Mouse (Mus musculus) CH12.LX (cell line): ENCODE measurements around the gene Fga. TPM values are rescaled to one million over a fixed set of nuclear protein-coding genes. Genes with fewer than 3 reads are reported as not detected.

ENCODE experiments used
- DNase-seq: peaks from one replicate; pipeline ENCODE4 v3.0.0-alpha.2; 2013; ENCODE audit errors: extremely low read depth
- H3K27ac ChIP-seq: 2 replicates; pipeline ENCODE4 v1.5.1; 2012; ENCODE audit warnings: low read depth, mild to moderate bottlenecking, control low read depth, moderate library complexity; ENCODE audit not compliant: insufficient read depth
- H3K27me3 ChIP-seq: replicated peaks from 2 replicates; pipeline ENCODE3; 2012; ENCODE audit warnings: inconsistent platforms
- H3K36me3 ChIP-seq, 2 experiments: replicated peaks in 1 of 2; 2 replicates each; pipeline versions ENCODE3 to v1.6.1; 2012; ENCODE audit warnings: inconsistent platforms in 1 of 2, low read length in 1 of 2, mild to moderate bottlenecking in 1 of 2, mixed read lengths in 1 of 2, moderate library complexity in 1 of 2; ENCODE audit not compliant: control insufficient read depth in 1 of 2, insufficient read depth in 1 of 2
- H3K4me1 ChIP-seq, 2 experiments: 2 replicates each; pipeline ENCODE4 v1.6.1; 2012; ENCODE audit warnings: inconsistent platforms in 1 of 2, moderate library complexity in 1 of 2; ENCODE audit not compliant: insufficient read depth in 2 of 2, control insufficient read depth in 1 of 2
- H3K4me2 ChIP-seq: 2 replicates; pipeline ENCODE4 v1.6.1; 2012; ENCODE audit warnings: low read depth, mild to moderate bottlenecking, control low read depth; ENCODE audit not compliant: poor library complexity, insufficient read depth, severe bottlenecking
- H3K4me3 ChIP-seq, 3 experiments: fragments of 150-350 bp in 1 of 3; sonication (generic) in 1 of 3; replicated peaks in 1 of 3; 2 replicates each; pipeline versions ENCODE3 to v1.5.1; 2011 to 2012; ENCODE audit warnings: low read depth in 2 of 3, low read length in 2 of 3, mild to moderate bottlenecking in 2 of 3, moderate library complexity in 2 of 3, control low read depth in 1 of 3, improper control_type of control experiment in 1 of 3, inconsistent platforms in 1 of 3, mixed read lengths in 1 of 3; ENCODE audit not compliant: poor library complexity in 1 of 3
- H3K79me2 ChIP-seq: replicated peaks from 2 replicates; pipeline ENCODE4 v1.6.1; 2012; ENCODE audit warnings: mild to moderate bottlenecking, moderate library complexity; ENCODE audit not compliant: control insufficient read depth, poor library complexity, insufficient read depth, severe bottlenecking; ENCODE audit errors: extremely low read depth
- H3K9ac ChIP-seq: 2 replicates; pipeline ENCODE4 v1.6.1; 2012; ENCODE audit warnings: low read depth, mild to moderate bottlenecking, control low read depth, moderate library complexity; ENCODE audit not compliant: insufficient read depth
- H3K9me3 ChIP-seq: replicated peaks from 2 replicates; pipeline ENCODE3; 2012; ENCODE audit warnings: low read length, inconsistent platforms, mixed read lengths
- E2F4 ChIP-seq: IDR thresholded peaks from 2 replicates; pipeline ENCODE4 v1.6.1; 2011; ENCODE audit warnings: low read depth, low read length, improper control_type of control experiment; ENCODE audit not compliant: insufficient replicate concordance
- JUN ChIP-seq: IDR thresholded peaks from 2 replicates; pipeline ENCODE4 v1.6.1; 2011; ENCODE audit warnings: low read depth, mild to moderate bottlenecking, low read length, improper control_type of control experiment, moderate library complexity; ENCODE audit not compliant: insufficient read depth
- JUND ChIP-seq: conservative IDR thresholded peaks from 2 replicates; pipeline ENCODE4 v1.6.1; 2011; ENCODE audit warnings: low read depth, low read length, improper control_type of control experiment
- MAZ ChIP-seq: IDR thresholded peaks from 2 replicates; pipeline ENCODE4 v1.6.1; 2012; ENCODE audit warnings: low read depth, mild to moderate bottlenecking, inconsistent platforms, low read length, improper control_type of control experiment, moderate library complexity
- NELFE ChIP-seq: IDR thresholded peaks from 2 replicates; pipeline ENCODE4 v1.6.1; 2011; ENCODE audit warnings: low read depth, low read length, improper control_type of control experiment
- PAX5 ChIP-seq: IDR thresholded peaks from 2 replicates; pipeline ENCODE4 v1.6.1; 2012; ENCODE audit warnings: low read length, inconsistent platforms, mixed read lengths
- POLR2A ChIP-seq: IDR thresholded peaks from 2 replicates; pipeline ENCODE4 v1.6.1; 2011; ENCODE audit warnings: low read depth, mild to moderate bottlenecking, improper control_type of control experiment, low read length
- POLR2AphosphoS2 ChIP-seq: IDR thresholded peaks from 2 replicates; pipeline ENCODE4 v1.6.1; 2011; ENCODE audit warnings: low read depth, low read length, improper control_type of control experiment
- UBTF ChIP-seq: IDR thresholded peaks from 2 replicates; pipeline ENCODE4 v1.6.1; 2012; ENCODE audit warnings: low read depth, mild to moderate bottlenecking, inconsistent platforms, low read length, improper control_type of control experiment, moderate library complexity
- USF1 ChIP-seq: IDR thresholded peaks from 2 replicates; pipeline ENCODE4 v1.6.1; 2014; ENCODE audit warnings: low read depth, mild to moderate bottlenecking, inconsistent platforms, low read length, improper control_type of control experiment
- ZC3H11A ChIP-seq: IDR thresholded peaks from 2 replicates; pipeline ENCODE4 v1.6.1; 2012; ENCODE audit warnings: low read depth, mild to moderate bottlenecking, inconsistent platforms, low read length, improper control_type of control experiment
- dilution Hi-C: fragments of 300-500 bp; cut with MboI; formaldehyde crosslinking; loops from 2 replicates; pipeline ENCODE4 v1.14.3; 2020; ENCODE audit warnings: low sequenced_read_pairs; ENCODE audit not compliant: extremely low pct_unique_long_range_greater_than_20kb, extremely low pct_ligation_motif_present
- in situ Hi-C: fragments of 300-500 bp; cut with MboI; formaldehyde crosslinking; loops from 3 replicates; pipeline ENCODE4 v1.14.3; 2019; ENCODE audit warnings: low sequenced_read_pairs, low pct_ligation_motif_present, low pct_unique_long_range_greater_than_20kb, mixed read lengths
- polyA plus RNA-seq: library from polyadenylated mRNA; unstranded; fragments of >175 nt; gene quantifications from 2 replicates; pipeline ENCODE4 v1.2.1, GENCODE M21; 2012; ENCODE audit warnings: low read depth; ENCODE audit not compliant: insufficient read length
- total RNA-seq, 2 experiments: library from RNA; depleted of rRNA; stranded (reverse); fragments of 300-350 nt in 1 of 2; fragments of >200 nt in 1 of 2; gene quantifications; 2 replicates each; pipeline ENCODE4 v1.2.3; 2012 to 2014

The Fga gene
- total and polyA plus RNA-seq, 3 experiments: not detected

DNA sequence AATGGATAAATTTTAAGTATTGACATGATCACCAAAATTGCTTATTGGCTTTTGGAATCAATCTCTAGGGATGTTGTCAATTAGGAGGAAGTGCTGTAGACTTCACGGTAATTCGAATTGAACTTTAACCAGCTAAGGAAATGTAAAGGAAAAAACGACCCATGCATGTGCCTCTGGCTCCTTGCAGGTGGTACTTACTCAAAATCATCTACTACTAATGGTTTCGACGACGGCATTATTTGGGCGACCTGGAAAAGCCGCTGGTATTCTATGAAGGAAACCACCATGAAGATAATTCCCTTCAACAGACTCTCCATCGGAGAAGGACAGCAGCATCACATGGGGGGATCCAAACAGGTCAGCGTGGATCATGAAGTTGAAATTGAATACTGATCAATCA is 11.9 kb upstream of the Fga start:
- no peak overlapping the region for H3K27ac ChIP-seq
- TF ChIP-seq PAX5: no peak
- TF ChIP-seq NELFE: no peak
- TF ChIP-seq UBTF: no peak
- no peak for TF ChIP-seq JUND
- TF ChIP-seq POLR2A: no peak
- H3K9me3 ChIP-seq: no peaks in the 10 kb centered on the region
- no peak overlapping the region for H3K9ac ChIP-seq
- H3K4me3 ChIP-seq: no peak overlapping the region
- H3K36me3 ChIP-seq: no peaks in the 10 kb centered on the region
- H3K27me3 ChIP-seq: no peaks in the 10 kb centered on the region
- H3K4me2 ChIP-seq: no peak overlapping the region
- H3K4me1 ChIP-seq: no peaks in the 10 kb centered on the region
- H3K79me2 ChIP-seq: no peaks in the 10 kb centered on the region
- in situ Hi-C loops: no loop called here
- dilution Hi-C loops: no loop called here
- no peak for DNase-seq

DNA sequence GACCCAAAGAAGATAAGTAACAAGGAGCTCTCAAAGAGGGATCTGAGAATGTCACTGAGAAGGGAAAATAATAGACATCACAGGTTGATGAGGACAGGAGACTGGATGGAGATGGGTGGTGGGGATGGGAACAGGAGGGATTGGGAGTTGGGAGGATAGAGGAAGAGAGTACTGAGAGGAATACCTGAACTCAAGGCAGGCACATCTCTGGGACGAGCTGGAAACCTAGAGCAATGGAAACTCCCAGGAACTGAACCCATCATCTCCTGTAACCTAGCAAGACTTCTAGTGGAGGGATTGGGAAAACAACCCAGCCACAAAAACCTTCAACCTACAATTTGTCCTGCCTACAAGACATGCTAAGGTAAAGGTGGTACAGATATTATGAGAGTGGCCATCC is 9.6 kb upstream of the Fga start:
- TF ChIP-seq USF1: no peak
- Histone ChIP-seq H3K9me3 (no peaks in the 10 kb centered on the region), H3K4me3 (no peak overlapping the region), H3K9ac (no peak overlapping the region), H3K36me3 (no peaks in the 10 kb centered on the region), H3K27ac (no peak overlapping the region), H3K4me2 (no peak overlapping the region), H3K27me3 (no peaks in the 10 kb centered on the region), H3K79me2 (no peaks in the 10 kb centered on the region), H3K4me1 (no peaks in the 10 kb centered on the region)
- in situ Hi-C loops: no loop called here
- dilution Hi-C loops: no loop called here
- DNase-seq: no peak

DNA sequence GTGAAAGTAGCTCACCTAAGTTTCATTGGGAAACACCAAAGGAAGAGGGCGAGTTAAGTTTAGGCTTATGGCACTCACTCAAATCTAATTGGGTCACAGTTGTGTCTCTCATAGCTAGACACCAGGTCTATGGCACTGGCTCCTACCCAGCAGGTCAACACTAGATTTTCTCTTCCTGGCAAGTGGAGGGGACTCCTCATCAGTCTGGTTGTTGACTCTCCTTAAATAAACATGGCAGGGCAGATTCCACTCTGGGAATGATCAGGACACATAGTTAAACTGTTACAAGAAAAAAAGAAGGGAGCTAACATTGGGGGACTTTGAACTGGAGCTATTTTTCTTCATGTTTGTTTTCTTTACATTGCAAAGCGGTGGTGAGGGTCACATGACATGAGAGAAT is 5.5 kb upstream of the Fga start:
- dilution Hi-C loops (no loop called here), in situ Hi-C loops (no loop called here)
- Histone ChIP-seq H3K4me1 (no peaks in the 10 kb centered on the region), H3K9me3 (no peaks in the 10 kb centered on the region), H3K4me2 (no peak overlapping the region), H3K79me2 (no peaks in the 10 kb centered on the region), H3K27me3 (no peaks in the 10 kb centered on the region), H3K27ac (no peak overlapping the region), H3K9ac (no peak overlapping the region), H3K4me3 (no peak overlapping the region), H3K36me3 (no peaks in the 10 kb centered on the region)
- no peak for DNase-seq
- TF ChIP-seq POLR2AphosphoS2: no peak
- TF ChIP-seq E2F4: no peak
- no peak for TF ChIP-seq MAZ
- TF ChIP-seq ZC3H11A: no peak
- TF ChIP-seq JUN: no peak
